Mouse (Mus musculus): Measurements from ENCODE around the gene Plekhj1.
"Not testable (repeated sequence)": the region's sequence is repeated elsewhere in the genome, so short reads cannot be mapped to it uniquely, and the experiment has no call there.

The Plekhj1 gene

GRCm38 (mm10) chr10:80798150-80799006 is at the start of gene Plekhj1, which contains the start of gene Sf3a2:
Plekhj1 (minus strand) TSS chr10:80798626.
Sf3a2 (plus strand) TSS chr10:80798198.
- peak; percentile 98 for DNase-seq (ENCODE audit: extremely low read depth, insufficient read length, low spot score)

GRCm38 (mm10) chr10:80845732-80846131 is 47.3 kb upstream of the Plekhj1 start:
- no peak for DNase-seq (ENCODE audit: extremely low read depth, insufficient read length, low spot score)

GRCm38 (mm10) chr10:80845055-80845693 is 46.7 kb upstream of the Plekhj1 start:
- DNase-seq (ENCODE audit: extremely low read depth, insufficient read length, low spot score) = no peak

GRCm38 (mm10) chr10:80843931-80844547 is 45.6 kb upstream of the Plekhj1 start, which contains the start of gene Lingo3:
Lingo3 (minus strand) TSS chr10:80844039.
- no peak for DNase-seq (ENCODE audit: extremely low read depth, insufficient read length, low spot score)

GRCm38 (mm10) chr10:80843087-80843930 is 44.9 kb upstream of the Plekhj1 start:
- DNase-seq (ENCODE audit: extremely low read depth, insufficient read length, low spot score) = no peak

GRCm38 (mm10) chr10:80842334-80842733 is 43.9 kb upstream of the Plekhj1 start:
- DNase-seq (ENCODE audit: extremely low read depth, insufficient read length, low spot score) = no peak

- no peak for DNase-seq (ENCODE audit: extremely low read depth, insufficient read length, low spot score)
Observed at GRCm38 (mm10) chr10:80841685-80842084, 43.3 kb upstream of the Plekhj1 start.

GRCm38 (mm10) chr10:80839848-80840247 is 41.4 kb upstream of the Plekhj1 start:
- no peak for DNase-seq (ENCODE audit: extremely low read depth, insufficient read length, low spot score)

GRCm38 (mm10) chr10:80838346-80838912 is 40.0 kb upstream of the Plekhj1 start:
- no peak for DNase-seq (ENCODE audit: extremely low read depth, insufficient read length, low spot score)

- DNase-seq (ENCODE audit: extremely low read depth, insufficient read length, low spot score) = no peak
Observed at GRCm38 (mm10) chr10:80837827-80838226, 39.4 kb upstream of the Plekhj1 start.

GRCm38 (mm10) chr10:80836949-80837379 is 38.5 kb upstream of the Plekhj1 start:
- no peak for DNase-seq (ENCODE audit: extremely low read depth, insufficient read length, low spot score)

- no peak for DNase-seq (ENCODE audit: extremely low read depth, insufficient read length, low spot score)
Observed at GRCm38 (mm10) chr10:80835617-80836016, 37.2 kb upstream of the Plekhj1 start.

- no peak for DNase-seq (ENCODE audit: extremely low read depth, insufficient read length, low spot score)
Observed at GRCm38 (mm10) chr10:80832818-80833217, 34.4 kb upstream of the Plekhj1 start.

- DNase-seq (ENCODE audit: extremely low read depth, insufficient read length, low spot score) = peak; percentile 47
Observed at GRCm38 (mm10) chr10:80831136-80831535, 32.7 kb upstream of the Plekhj1 start.

GRCm38 (mm10) chr10:80829359-80830278 is 31.2 kb upstream of the Plekhj1 start:
- no peak for DNase-seq (ENCODE audit: extremely low read depth, insufficient read length, low spot score)

GRCm38 (mm10) chr10:80828587-80828986 is 30.2 kb upstream of the Plekhj1 start:
- DNase-seq (ENCODE audit: extremely low read depth, insufficient read length, low spot score) = not testable (repeated sequence)

GRCm38 (mm10) chr10:80827870-80828420 is 29.5 kb upstream of the Plekhj1 start:
- DNase-seq (ENCODE audit: extremely low read depth, insufficient read length, low spot score) = no peak

GRCm38 (mm10) chr10:80827063-80827869 is 28.8 kb upstream of the Plekhj1 start:
- DNase-seq (ENCODE audit: extremely low read depth, insufficient read length, low spot score) = no peak
